Mouse (Mus musculus): ENCODE data around the gene Hmgb1.

DNA sequence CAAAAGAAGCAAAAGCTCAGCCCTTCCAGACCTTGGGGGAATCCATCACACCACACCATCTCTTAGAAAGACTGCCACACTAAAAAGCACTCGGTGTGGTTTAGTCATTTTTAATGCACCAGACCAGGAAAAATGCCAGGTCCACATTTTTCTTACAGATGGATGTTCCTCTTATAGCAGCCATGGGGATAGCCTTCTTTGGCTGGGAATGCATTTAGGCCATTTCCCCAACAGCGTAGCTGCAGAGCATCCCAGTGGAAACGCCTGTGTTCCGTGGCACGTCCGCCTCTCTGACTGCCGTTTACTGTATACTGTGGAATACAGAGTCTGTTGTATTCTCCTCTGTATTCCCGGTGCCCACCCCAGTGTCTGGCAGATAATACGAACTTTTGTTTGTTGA, 15.5 kb downstream of the Hmgb1 start:
- TF ChIP-seq CTCF (IDR thresholded peaks at IDR 0.05; ENCODE audit: borderline replicate concordance, extremely low read depth, insufficient read depth, insufficient read length) (no peak), POLR2A (IDR thresholded peaks at IDR 0.05; ENCODE audit: borderline replicate concordance, extremely low read depth, insufficient read depth, insufficient read length, poor library complexity, severe bottlenecking) (no peak)
